Mouse (Mus musculus) hindbrain, embryonic 11.5 days (tissue): ENCODE measurements around the gene Fam187a. TPM values are rescaled to one million over a fixed set of nuclear protein-coding genes. Genes with fewer than 3 reads are reported as not detected.
A peak's percentile ranks its signal among the peaks of the same experiment; 100 is the strongest.

ENCODE experiments used
- ATAC-seq: fragments of 200-750 bp; cut with Nextera tagmentation; 2 replicates; pipeline ENCODE4 v1.8.0; 2017; ENCODE audit warnings: mild to moderate bottlenecking, moderate TSS enrichment, moderate library complexity; ENCODE audit not compliant: low FRiP score
- DNase-seq: peaks from one replicate; pipeline ENCODE4 v3.0.0-alpha.2; 2015; ENCODE audit warnings: low spot score
- H3K27ac ChIP-seq: fragments of 300-500 bp; sonication (generic); 2 replicates; pipeline ENCODE4 v1.5.1; 2014; ENCODE audit warnings: mild to moderate bottlenecking, low read depth, low read length
- H3K27me3 ChIP-seq: fragments of 300-500 bp; sonication (generic); 2 replicates; pipeline ENCODE4 v1.6.1; 2014; ENCODE audit warnings: mild to moderate bottlenecking, low read length, moderate library complexity, mixed read lengths; ENCODE audit not compliant: control insufficient read depth, insufficient read depth
- H3K36me3 ChIP-seq: fragments of 300-500 bp; sonication (generic); 2 replicates; pipeline ENCODE4 v1.6.1; 2014; ENCODE audit warnings: mild to moderate bottlenecking, low read length, moderate library complexity, mixed read lengths; ENCODE audit not compliant: control insufficient read depth, insufficient read depth
- H3K4me1 ChIP-seq: fragments of 300-500 bp; sonication (generic); replicated peaks from 2 replicates; pipeline ENCODE4 v1.6.1; 2014; ENCODE audit warnings: low read length, mixed read lengths; ENCODE audit not compliant: control insufficient read depth, insufficient read depth
- H3K4me2 ChIP-seq: fragments of 300-500 bp; sonication (generic); replicated peaks from 2 replicates; pipeline ENCODE4 v1.6.1; 2014; ENCODE audit warnings: mild to moderate bottlenecking, low read depth, low read length
- H3K4me3 ChIP-seq: fragments of 300-500 bp; sonication (generic); 2 replicates; pipeline ENCODE4 v1.5.1; 2014; ENCODE audit warnings: low read depth, low read length
- H3K9ac ChIP-seq: fragments of 300-500 bp; sonication (generic); 2 replicates; pipeline ENCODE4 v1.6.1; 2014; ENCODE audit warnings: low read depth, low read length
- H3K9me3 ChIP-seq: fragments of 300-500 bp; sonication (generic); 2 replicates; pipeline ENCODE4 v1.6.1; 2016; ENCODE audit warnings: low read length; ENCODE audit not compliant: control insufficient read depth
- WGBS: fragments of 180-500 bp; shearing (Covaris S2); extraction: QIAGEN DNeasy Blood & Tissue Kit; methylation state at CpG from one replicate; pipeline ENCODE4 v1.1.7; 2014; 5-methylcytosine and 5-hydroxymethylcytosine counted together
- polyA plus RNA-seq: library from polyadenylated mRNA; unstranded; fragments of >200 nt; fragmentation: Nextera tagmentation; extraction: Ambion mirVana; gene quantifications from 2 replicates; pipeline ENCODE4 v1.2.1, GENCODE M21; 2014

Fam187a gene
- polyA plus RNA-seq, 1 experiment from 2014 or later, result not detected

DNA sequence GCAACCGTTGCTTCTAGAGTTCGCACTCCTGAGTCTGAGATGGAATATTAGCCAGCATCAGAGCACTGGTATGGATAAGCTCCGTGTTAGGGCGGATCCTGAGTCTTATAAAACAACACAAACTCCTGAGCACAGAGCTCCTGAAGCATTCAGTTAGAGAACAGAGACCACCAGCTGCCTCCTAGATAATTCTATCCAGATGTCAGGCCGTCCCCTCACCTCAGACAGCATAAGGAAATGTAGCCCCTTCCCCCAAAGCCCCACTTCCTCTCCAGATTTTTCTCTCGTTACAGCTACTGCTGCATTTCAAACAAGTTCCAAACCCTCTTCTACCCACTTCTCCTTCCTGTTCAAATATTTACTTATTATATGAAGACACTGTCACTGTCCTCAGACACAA, 29.0 kb upstream of the Fam187a start:
- H3K36me3 ChIP-seq, result peaks cover 10% of the 10 kb centered on the region
- no peak overlapping the region for H3K9ac ChIP-seq
- no peak overlapping the region for H3K4me2 ChIP-seq
- no peaks in the 10 kb centered on the region for H3K4me1 ChIP-seq
- no peaks in the 10 kb centered on the region for H3K27me3 ChIP-seq
- DNase-seq (peak; percentile 3), ATAC-seq (no peak)
- H3K27ac ChIP-seq, result no peak overlapping the region
- 71% methylated on average over 6 of the region's 6 CpGs for WGBS
- H3K9me3 ChIP-seq, result no peaks in the 10 kb centered on the region
- no peak overlapping the region for H3K4me3 ChIP-seq

DNA sequence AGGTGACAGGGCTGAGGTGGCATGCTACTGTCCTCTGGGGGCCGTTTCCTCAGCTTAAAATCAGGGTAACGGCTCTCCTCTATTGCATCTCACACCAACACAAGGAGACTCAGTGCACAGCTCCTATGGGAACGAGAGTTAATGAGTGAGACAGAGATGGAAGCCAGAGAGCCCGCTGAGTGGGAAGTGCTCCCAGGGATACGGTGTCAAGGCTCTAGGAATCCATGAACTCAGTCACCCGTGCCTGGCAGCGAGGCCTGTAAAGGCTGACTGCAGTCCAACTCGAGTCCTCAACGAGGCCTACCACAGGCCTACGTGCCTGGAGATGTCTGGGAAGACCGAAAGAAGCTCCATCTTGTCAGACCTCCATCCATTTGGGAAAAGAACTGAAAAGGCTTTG, 26.0 kb upstream of the Fam187a start:
- no peaks in the 10 kb centered on the region for H3K9me3 ChIP-seq
- DNase-seq (no peak), ATAC-seq (no peak)
- peaks cover 7% of the 10 kb centered on the region for H3K36me3 ChIP-seq
- H3K4me1 ChIP-seq, result no peaks in the 10 kb centered on the region
- WGBS, result 87% methylated on average over 11 of the region's 11 CpGs
- no peak overlapping the region for H3K27ac ChIP-seq
- no peak overlapping the region for H3K4me3 ChIP-seq
- no peak overlapping the region for H3K4me2 ChIP-seq
- no peaks in the 10 kb centered on the region for H3K27me3 ChIP-seq
- no peak overlapping the region for H3K9ac ChIP-seq

DNA sequence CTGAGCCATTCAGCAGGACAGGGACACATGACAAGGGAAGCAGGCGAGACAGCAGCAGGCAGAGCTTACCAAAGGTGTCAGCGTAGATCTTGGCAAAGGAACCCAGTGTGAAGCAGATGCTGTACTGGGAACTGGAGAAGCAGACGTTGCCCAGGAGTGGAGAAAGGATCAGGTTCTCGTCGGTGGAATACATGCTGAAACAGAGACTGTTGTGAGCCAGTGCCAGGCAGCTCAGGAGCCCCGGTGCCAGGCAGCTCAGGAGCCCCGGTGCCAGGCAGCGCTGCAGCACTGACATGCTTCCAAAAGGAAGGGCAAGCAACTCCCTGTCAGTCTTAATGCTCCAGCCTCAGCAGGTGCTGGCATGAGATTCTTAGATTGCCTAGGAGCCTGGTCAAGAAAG, 25.0 kb upstream of the Fam187a start:
- 93% methylated on average over 8 of the region's 8 CpGs for WGBS
- H3K9me3 ChIP-seq, result no peaks in the 10 kb centered on the region
- ATAC-seq (no peak), DNase-seq (no peak)
- no peaks in the 10 kb centered on the region for H3K4me1 ChIP-seq
- no peaks in the 10 kb centered on the region for H3K27me3 ChIP-seq
- H3K4me3 ChIP-seq, result no peak overlapping the region
- no peak overlapping the region for H3K4me2 ChIP-seq
- H3K36me3 ChIP-seq, result peaks cover 7% of the 10 kb centered on the region
- H3K27ac ChIP-seq, result no peak overlapping the region
- H3K9ac ChIP-seq, result no peak overlapping the region

DNA sequence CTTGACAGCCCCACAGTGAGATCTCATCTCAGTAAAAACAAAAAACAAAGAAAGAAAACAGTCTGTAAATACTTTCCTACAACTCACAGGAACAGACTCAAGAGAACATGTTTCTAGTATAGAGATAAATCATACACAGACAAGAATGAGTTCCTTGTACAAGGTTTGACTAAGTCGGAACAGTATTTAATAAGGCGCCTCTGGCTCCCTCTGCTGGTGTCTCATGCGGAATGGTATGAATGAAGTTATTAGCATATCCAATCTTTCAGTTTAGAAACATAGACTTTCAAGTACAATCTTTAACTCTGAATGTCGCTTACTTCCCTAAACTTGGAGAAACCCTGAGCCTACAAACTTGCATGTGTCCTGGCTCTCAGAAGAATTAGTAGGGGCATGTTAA, 20.7 kb upstream of the Fam187a start:
- WGBS, result 53% methylated on average over 4 of the region's 4 CpGs
- Histone ChIP-seq H3K4me2 (no peak overlapping the region), H3K27me3 (no peaks in the 10 kb centered on the region), H3K9ac (no peak overlapping the region), H3K9me3 (no peaks in the 10 kb centered on the region), H3K27ac (no peak overlapping the region), H3K36me3 (peaks cover 12% of the 10 kb centered on the region), H3K4me1 (no peaks in the 10 kb centered on the region), H3K4me3 (no peak overlapping the region)
- ATAC-seq (no peak), DNase-seq (peak; percentile 87)

DNA sequence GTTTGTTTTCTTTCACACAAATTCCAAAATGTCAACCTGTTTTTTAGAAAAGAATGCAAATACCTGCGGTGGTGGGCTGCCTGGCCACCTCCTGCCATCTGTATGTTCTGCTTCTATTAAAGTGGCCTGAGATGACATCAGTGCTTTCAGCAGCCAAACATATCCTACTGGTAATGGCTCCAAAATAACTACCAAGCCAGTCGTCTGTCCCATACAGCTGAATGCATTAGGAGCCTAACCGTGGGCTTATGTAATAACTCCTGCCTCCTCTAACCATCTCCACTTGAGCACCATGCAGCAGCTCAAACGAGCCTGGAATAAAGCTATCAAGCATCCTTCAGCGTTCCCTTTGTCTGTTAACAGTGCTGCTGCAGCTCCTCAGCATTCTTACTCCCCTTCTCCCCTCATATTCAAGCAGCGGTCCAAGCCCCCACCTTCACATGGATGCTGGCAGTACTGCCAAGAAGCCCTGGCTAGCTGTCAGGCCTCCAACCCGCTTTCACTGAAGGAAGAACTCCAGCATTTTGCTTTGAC, 10.1 kb upstream of the Fam187a start:
- DNase-seq, result no peak
- H3K9me3 ChIP-seq, result no peaks in the 10 kb centered on the region
- H3K4me2 ChIP-seq, result no peak overlapping the region
- 91% methylated on average over 7 of the region's 7 CpGs for WGBS
- no peak overlapping the region for H3K4me3 ChIP-seq
- peaks cover 7% of the 10 kb centered on the region; the same call in 1 of the 2 replicates for H3K36me3 ChIP-seq
- no peak overlapping the region for H3K27ac ChIP-seq
- H3K9ac ChIP-seq, result no peak overlapping the region
- no peaks in the 10 kb centered on the region for H3K27me3 ChIP-seq
- no peaks in the 10 kb centered on the region for H3K4me1 ChIP-seq
- ATAC-seq, result no peak

DNA sequence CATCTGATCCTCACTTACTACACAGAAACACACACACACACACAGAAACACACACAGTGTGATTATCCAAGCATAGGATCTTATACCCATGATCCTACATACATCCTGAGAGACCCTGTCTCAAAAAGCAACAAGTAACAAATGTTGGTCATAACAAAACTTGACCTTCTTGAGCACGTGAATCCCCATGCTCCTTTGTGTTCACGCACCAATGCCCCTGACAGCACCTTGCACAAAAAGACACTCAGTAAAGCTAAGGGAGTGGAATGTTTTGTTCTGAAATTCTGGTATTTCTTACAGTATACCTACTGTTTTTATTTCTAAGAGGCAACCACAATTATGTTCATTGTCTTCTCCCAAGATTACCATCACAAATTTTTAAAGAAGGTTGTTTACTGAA, 5.4 kb upstream of the Fam187a start:
- Histone ChIP-seq H3K27ac (no peak overlapping the region), H3K9ac (peak overlapping the region; percentile 23), H3K27me3 (no peaks in the 10 kb centered on the region), H3K4me3 (peak overlapping the region; percentile 75), H3K4me2 (peak overlapping the region; percentile 69; the same call in 1 of the 2 replicates), H3K36me3 (0 out of 2 replicates have a peak, but pooled peaks cover 2% of the 10 kb centered on the region), H3K4me1 (0 out of 2 replicates have a peak, but pooled peaks cover 2% of the 10 kb centered on the region), H3K9me3 (no peaks in the 10 kb centered on the region)
- 65% methylated on average over 2 of the region's 2 CpGs for WGBS
- DNase-seq (no peak), ATAC-seq (no peak)

DNA sequence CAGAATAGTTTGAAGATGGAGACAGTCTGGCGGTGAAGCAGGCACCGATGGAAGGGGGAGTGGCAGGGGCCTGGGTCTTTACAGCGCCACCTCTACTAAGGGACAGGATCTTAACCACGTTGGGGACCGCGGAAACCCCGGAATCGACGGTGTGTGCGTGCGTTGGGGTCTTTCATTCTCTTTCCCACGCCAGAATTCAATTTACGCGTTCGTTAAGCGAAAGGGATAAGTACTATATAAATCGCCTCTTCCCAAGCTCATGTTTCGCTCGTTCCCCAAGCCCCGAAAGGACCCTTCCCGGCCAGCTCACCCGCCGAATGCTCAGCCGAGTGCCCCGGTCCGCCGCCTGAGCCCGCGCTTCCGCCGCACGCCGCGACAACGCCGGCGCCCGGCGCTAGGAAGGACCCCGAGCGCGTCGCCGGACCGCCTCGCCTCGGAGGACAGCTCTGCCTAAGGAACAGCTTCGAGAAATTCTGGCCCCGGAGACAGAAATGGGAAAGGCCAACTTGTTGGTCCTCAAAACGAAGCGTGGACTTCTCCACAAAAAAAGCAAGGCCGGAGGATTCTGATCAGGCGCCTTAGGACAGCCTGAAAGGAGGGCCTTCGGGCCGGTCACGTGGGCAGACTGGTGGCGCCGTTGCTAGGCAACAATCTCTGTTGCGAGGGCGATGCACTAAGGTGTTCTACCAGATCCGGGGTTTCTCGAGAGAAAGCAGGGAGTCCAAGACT, 4.2 kb upstream of the Fam187a start, which contains the start of the genes Eftud2 and Ccdc103:
TSS of gene Eftud2 (minus strand) at position 401 of the 729 bp plus-strand sequence.
TSS of gene Ccdc103 (plus strand) at position 620 of the 729 bp plus-strand sequence.
- WGBS, result under 1% methylated on average over 62 of the region's 62 CpGs
- ATAC-seq, result peak; percentile 90
- peak within 1 kb of the TSS; percentile 75 for H3K4me3 ChIP-seq
- 0 out of 2 replicates have a peak, but pooled peaks cover 2% of the 10 kb centered on the region for H3K36me3 ChIP-seq
- H3K27me3 ChIP-seq, result no peaks in the 10 kb centered on the region
- DNase-seq, result peak; percentile 94
- H3K4me2 ChIP-seq, result peak within 1 kb of the TSS; percentile 69
- peak within 1 kb of the TSS; percentile 79 for H3K9ac ChIP-seq
- H3K27ac ChIP-seq, result peak within 1 kb of the TSS; percentile 73
- no peaks in the 10 kb centered on the region for H3K9me3 ChIP-seq
- 0 out of 2 replicates have a peak, but pooled peaks cover 2% of the 10 kb centered on the region for H3K4me1 ChIP-seq

DNA sequence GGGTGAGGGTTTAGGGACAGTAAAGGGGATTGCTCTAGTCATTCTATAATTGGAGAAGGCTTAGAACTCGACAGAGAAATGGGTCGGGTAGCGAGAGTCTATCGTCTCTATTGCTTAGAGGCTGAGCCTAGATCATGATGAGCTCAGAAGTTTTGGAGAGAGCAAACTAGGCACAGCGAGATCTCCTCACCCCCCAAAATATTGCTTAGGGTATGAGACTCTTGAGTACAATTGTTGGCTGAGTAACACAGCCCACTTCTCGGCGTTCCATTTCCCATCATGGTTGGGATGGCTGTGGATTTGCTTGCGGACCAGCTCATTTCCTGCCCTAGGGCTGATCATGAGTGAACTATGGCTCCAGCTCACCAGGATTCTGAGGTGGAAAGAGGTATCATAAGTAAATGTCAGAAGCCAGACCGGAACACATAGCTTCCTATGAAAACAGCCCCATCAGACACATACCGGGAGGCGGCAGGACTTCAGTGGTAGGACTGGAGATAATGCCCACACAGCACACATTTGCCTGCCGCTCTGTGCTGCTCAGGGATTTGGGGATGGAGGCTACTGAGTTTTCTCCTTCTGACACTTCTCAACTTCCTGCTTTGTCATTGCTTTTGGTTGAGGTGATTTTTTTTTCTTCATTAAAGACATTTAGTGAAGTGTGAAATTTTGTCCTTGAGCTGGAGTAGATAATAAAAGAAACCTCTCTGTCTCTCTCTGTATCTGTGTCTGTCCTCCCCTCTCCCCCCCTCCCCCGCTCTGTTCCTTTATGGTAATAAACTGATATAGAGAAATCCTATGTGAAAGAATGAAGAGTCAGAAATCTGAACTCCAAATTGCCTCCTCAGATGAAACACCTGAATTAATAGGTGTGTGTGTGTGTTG, 3.4 kb upstream of the Fam187a start:
- ATAC-seq, result no peak; the same call in none of the 2 replicates

More for the DNA sequence above, 3.4 kb upstream of the Fam187a start:
- no peaks in the 10 kb centered on the region for H3K27me3 ChIP-seq
- no peak for DNase-seq
- peak overlapping the region; percentile 69 for H3K4me2 ChIP-seq
- no peak overlapping the region for H3K27ac ChIP-seq
- no peaks in the 10 kb centered on the region for H3K9me3 ChIP-seq
- H3K4me3 ChIP-seq, result peak overlapping the region; percentile 75
- H3K9ac ChIP-seq, result peak overlapping the region; percentile 79
- 0 out of 2 replicates have a peak, but pooled peaks cover 2% of the 10 kb centered on the region for H3K4me1 ChIP-seq
- 0 out of 2 replicates have a peak, but pooled peaks cover 2% of the 10 kb centered on the region for H3K36me3 ChIP-seq
- WGBS, result 21% methylated on average over 13 of the region's 13 CpGs
